Comparison of ENCODE assay signal across 10 mouse cellular contexts in genomic region chr19:41655970-41656369, GRCm38 (mm10).
DNase-seq lines count a peak whose midpoint lies in the region; ATAC-seq and TF ChIP-seq lines count a peak whose summit lies in the region.
"Had no signal": no experiment of that assay in that cellular context is flagged by ENCODE, and none has a peak within 500 bp of the region (broad histone marks: within the 10 kb centered on the region; RNA-seq: fewer than 3 reads in every experiment).

No protein-coding gene starts in this region.

- TF ChIP-seq CTCF in thymus, adult 2 months (IDR thresholded peaks at IDR 0.05; ENCODE audit: borderline replicate concordance, control insufficient read depth, extremely low read depth, insufficient read depth, low read length, poor library complexity) = no peak

- no peak for TF ChIP-seq POLR2A in thymus, adult 2 months (IDR thresholded peaks at IDR 0.05; ENCODE audit: control insufficient read depth, extremely low read depth, insufficient read depth, low read length, poor library complexity)

- no peak overlapping the region for H3K27ac ChIP-seq in thymus, adult 2 months (ENCODE audit: control insufficient read depth, insufficient read depth, low read length)

- 11% methylated on average over 9 of the region's 9 CpGs for WGBS in thymus, adult 2 months

- peak; percentile 66 for DNase-seq in 416B (ENCODE audit: low read depth)
- peak; percentile 53 for DNase-seq in T-cell, adult 2 months (ENCODE audit: low spot score)
- peak; percentile 89 to 91 for DNase-seq in cerebellum, postnatal 10 days
- peak; percentile 61 for DNase-seq in gastrocnemius, adult 18-20 months (ENCODE audit: low spot score)
- DNase-seq in kidney, postnatal 14 days = peak; percentile 62
- peak; percentile 39 to 45 for DNase-seq in lung, adult 18-20 months
- DNase-seq in thymus, adult 2 months = peak; percentile 75

- peak; percentile 32; the same call in 1 of the 2 replicates for ATAC-seq in neutrophil, adult 5-6 weeks (ENCODE audit: extremely low read depth, insufficient number of reproducible peaks, low FRiP score, poor library complexity, severe bottlenecking)

- no peaks in the 10 kb centered on the region for H3K27me3 ChIP-seq in thymus, adult 2 months (ENCODE audit: control insufficient read depth, insufficient read depth, low read length)

- H3K36me3 ChIP-seq in thymus, adult 2 months (ENCODE audit: control insufficient read depth, insufficient read depth, low read length) = no peaks in the 10 kb centered on the region

- no peaks in the 10 kb centered on the region for H3K4me1 ChIP-seq in thymus, adult 2 months (replicated peaks; ENCODE audit: control insufficient read depth, insufficient read depth, low read length)

- H3K4me3 ChIP-seq in thymus, adult 2 months (ENCODE audit: control insufficient read depth, insufficient read depth, low read length) = no peak overlapping the region
- H3K4me3 ChIP-seq: erythroblast, embryonic 14.5 days; myocyte had no signal
